Mouse (Mus musculus) frontal cortex, postnatal 14 days (tissue): ENCODE measurements around the gene Zfp719.

Experiments used
- DNase-seq, 2 experiments: peaks; one replicate each; pipeline ENCODE4 v3.0.0; 2022; ENCODE audit warnings: low spot score in 2 of 2

The Zfp719 gene

GRCm38 (mm10) chr7:43607743-43608287, 28.4 kb downstream of the Zfp719 start:
- no peak for DNase-seq

GRCm38 (mm10) chr7:43608316-43608824, 29.0 kb downstream of the Zfp719 start:
- no peak for DNase-seq

- no peak for DNase-seq
These were observed 34.6 kb downstream of the Zfp719 start for GRCm38 (mm10) chr7:43613816-43614551.

GRCm38 (mm10) chr7:43622927-43623326, 43.5 kb downstream of the Zfp719 start:
- DNase-seq, result no peak

- no peak for DNase-seq
These were observed 44.4 kb downstream of the Zfp719 start for GRCm38 (mm10) chr7:43623819-43624218.

- DNase-seq, result no peak
These were observed 45.7 kb downstream of the Zfp719 start for GRCm38 (mm10) chr7:43625065-43625464.

GRCm38 (mm10) chr7:43625794-43626422, 46.5 kb downstream of the Zfp719 start:
- DNase-seq, result no peak

GRCm38 (mm10) chr7:43633940-43634339, 54.5 kb downstream of the Zfp719 start:
- DNase-seq, result no peak

- DNase-seq, result no peak
These were observed 55.1 kb downstream of the Zfp719 start, which contains the start of gene Ceacam18 for GRCm38 (mm10) chr7:43634500-43634899. Gene Ceacam18, plus strand, starts transcription at chr7:43634707.

- DNase-seq, result no peak
These were observed 56.8 kb downstream of the Zfp719 start for GRCm38 (mm10) chr7:43636194-43636593.

GRCm38 (mm10) chr7:43637118-43637517, 57.7 kb downstream of the Zfp719 start:
- no peak for DNase-seq

- DNase-seq, result no peak
These were observed 63.2 kb downstream of the Zfp719 start for GRCm38 (mm10) chr7:43642587-43642986.
